Mouse (Mus musculus) limb, embryonic 14.5 days (tissue): ENCODE measurements around the gene Rab3d. TPM values are rescaled to one million over a fixed set of nuclear protein-coding genes. Genes with fewer than 3 reads are reported as not detected.

Experiments used
- ATAC-seq: fragments of 200-750 bp; cut with Nextera tagmentation; 2 replicates; pipeline ENCODE4 v1.8.0; 2017; ENCODE audit warnings: low read depth, moderate number of reproducible peaks, moderate TSS enrichment; ENCODE audit not compliant: low FRiP score
- DNase-seq: peaks from one replicate; pipeline ENCODE4 v3.0.0-alpha.2; 2015; ENCODE audit warnings: low spot score
- H3K27ac ChIP-seq: fragments of 300-500 bp; sonication (generic); replicated peaks from 2 replicates; pipeline ENCODE4 v1.5.1; 2014; ENCODE audit warnings: low read depth, mild to moderate bottlenecking, low read length, moderate library complexity, mixed read lengths
- H3K27me3 ChIP-seq: fragments of 300-500 bp; sonication (generic); 2 replicates; pipeline ENCODE4 v1.6.1; 2014; ENCODE audit warnings: low read length, mixed read lengths; ENCODE audit not compliant: control insufficient read depth, insufficient read depth
- H3K36me3 ChIP-seq: fragments of 300-500 bp; sonication (generic); 2 replicates; pipeline ENCODE4 v1.6.1; 2014; ENCODE audit warnings: mild to moderate bottlenecking, low read length, moderate library complexity, mixed read lengths; ENCODE audit not compliant: control insufficient read depth, insufficient read depth
- H3K4me1 ChIP-seq: fragments of 300-500 bp; sonication (generic); 2 replicates; pipeline ENCODE4 v1.6.1; 2014; ENCODE audit warnings: antibody characterized with exemption, low read length, mixed read lengths; ENCODE audit not compliant: control insufficient read depth, insufficient read depth
- H3K4me2 ChIP-seq: fragments of 300-500 bp; sonication (generic); replicated peaks from 2 replicates; pipeline ENCODE4 v1.6.1; 2014; ENCODE audit warnings: low read depth, mild to moderate bottlenecking, low read length, moderate library complexity; ENCODE audit not compliant: severe bottlenecking
- H3K4me3 ChIP-seq: fragments of 300-500 bp; sonication (generic); replicated peaks from 2 replicates; pipeline ENCODE4 v1.5.1; 2014; ENCODE audit warnings: low read length
- H3K9ac ChIP-seq: fragments of 300-500 bp; sonication (generic); 2 replicates; pipeline ENCODE4 v1.6.1; 2014; ENCODE audit warnings: mild to moderate bottlenecking, low read depth, low read length, moderate library complexity; ENCODE audit not compliant: severe bottlenecking
- H3K9me3 ChIP-seq: fragments of 300-500 bp; sonication (generic); 2 replicates; pipeline ENCODE4 v1.6.1; 2016; ENCODE audit warnings: low read length; ENCODE audit not compliant: control insufficient read depth
- POLR2A ChIP-seq: fragments of 200-500 bp; IDR thresholded peaks from 2 replicates; pipeline ENCODE4 v1.8.0; 2012; ENCODE audit warnings: inconsistent platforms, mild to moderate bottlenecking, moderate library complexity, borderline replicate concordance; ENCODE audit not compliant: insufficient read depth, insufficient read length; ENCODE audit errors: extremely low read depth
- WGBS: fragments of 180-500 bp; shearing (Covaris S2); extraction: QIAGEN DNeasy Blood & Tissue Kit; methylation state at CpG from one replicate; pipeline ENCODE4 v1.1.7; 2014; 5-methylcytosine and 5-hydroxymethylcytosine counted together
- polyA plus RNA-seq, 2 experiments: library from polyadenylated mRNA; depleted of rRNA in 1 of 2; stranded (reverse) in 1 of 2; unstranded in 1 of 2; fragments of >200 nt; fragmentation: Nextera tagmentation in 1 of 2; extraction: Ambion mirVana in 1 of 2; gene quantifications; 2 replicates each; pipeline versions ENCODE4 v1.2.1 to v1.2.3; 2012 to 2014

The Rab3d gene
- polyA plus RNA-seq, 2 experiments = 30.7 to 36.3 TPM

- Histone ChIP-seq H3K4me1 (peaks cover 11% of the 10 kb centered on the region), H3K27me3 (peaks cover 46% of the 10 kb centered on the region), H3K27ac (no peak overlapping the region), H3K9ac (no peak overlapping the region), H3K4me3 (no peak overlapping the region), H3K9me3 (no peaks in the 10 kb centered on the region), H3K4me2 (no peak overlapping the region), H3K36me3 (0 out of 2 replicates have a peak, but pooled peaks cover 5% of the 10 kb centered on the region)
- no peak for DNase-seq
- no peak for ATAC-seq
- TF ChIP-seq POLR2A = no peak
- 11% methylated on average over 26 of the region's 26 CpGs for WGBS
Measured at GRCm38 (mm10) chr9:21960558-21961208, 42.7 kb upstream of the Rab3d start.

DNA sequence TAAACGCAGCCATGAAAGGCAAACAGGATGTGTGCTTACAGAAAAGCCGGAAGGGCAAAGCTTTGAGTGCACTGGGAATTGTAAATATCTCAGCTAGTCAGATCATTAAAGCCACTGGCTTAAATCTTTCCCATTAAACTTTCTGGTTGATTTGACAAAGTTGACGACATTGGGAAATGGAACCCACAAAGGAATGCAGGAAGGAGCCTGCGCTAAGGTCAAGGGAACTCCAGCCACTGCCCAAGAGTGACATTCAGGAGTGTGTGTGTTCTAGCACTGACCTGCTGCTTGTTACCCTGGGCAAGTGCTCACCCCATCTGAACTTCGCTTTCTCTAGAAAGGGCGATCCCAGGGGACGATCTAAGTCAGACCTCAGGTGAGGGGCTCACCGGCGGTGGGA, 42.1 kb upstream of the Rab3d start:
- Histone ChIP-seq H3K36me3 (0 out of 2 replicates have a peak, but pooled peaks cover 5% of the 10 kb centered on the region), H3K27ac (no peak overlapping the region), H3K4me1 (peaks cover 11% of the 10 kb centered on the region), H3K4me2 (no peak overlapping the region), H3K9ac (no peak overlapping the region), H3K9me3 (no peaks in the 10 kb centered on the region), H3K4me3 (no peak overlapping the region), H3K27me3 (peaks cover 46% of the 10 kb centered on the region)
- no peak for ATAC-seq
- WGBS = 47% methylated on average over 9 of the region's 9 CpGs
- no peak for DNase-seq
- TF ChIP-seq POLR2A = no peak

DNA sequence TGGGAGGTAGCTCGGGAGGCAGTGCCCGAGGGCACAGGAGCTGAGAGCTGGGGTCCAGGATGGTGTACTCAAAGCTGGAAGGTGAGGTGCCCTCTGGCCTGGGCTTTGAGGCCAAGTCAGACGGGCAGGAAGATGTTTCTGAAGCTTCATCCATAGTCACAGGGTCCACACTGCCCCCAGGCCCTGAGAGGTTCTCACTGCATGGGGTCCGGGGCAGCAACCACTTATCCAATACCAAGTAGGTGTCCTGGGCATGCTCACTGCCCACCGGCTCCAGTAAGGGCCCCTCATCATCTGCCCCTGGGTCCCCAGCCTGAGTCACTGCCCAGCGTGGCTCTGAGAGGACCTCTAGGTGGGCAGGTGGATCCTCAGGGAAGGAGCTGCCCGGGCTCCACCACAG, 41.3 kb upstream of the Rab3d start:
- TF ChIP-seq POLR2A = no peak
- Histone ChIP-seq H3K36me3 (0 out of 2 replicates have a peak, but pooled peaks cover 5% of the 10 kb centered on the region), H3K27ac (no peak overlapping the region), H3K9me3 (no peaks in the 10 kb centered on the region), H3K4me1 (peaks cover 11% of the 10 kb centered on the region), H3K4me2 (no peak overlapping the region), H3K27me3 (peaks cover 46% of the 10 kb centered on the region), H3K4me3 (no peak overlapping the region), H3K9ac (no peak overlapping the region)
- 94% methylated on average over 7 of the region's 7 CpGs for WGBS
- ATAC-seq (no peak), DNase-seq (no peak)

GRCm38 (mm10) chr9:21958372-21958771, 40.4 kb upstream of the Rab3d start:
- Histone ChIP-seq H3K4me1 (peaks cover 11% of the 10 kb centered on the region), H3K36me3 (0 out of 2 replicates have a peak, but pooled peaks cover 5% of the 10 kb centered on the region), H3K9ac (no peak overlapping the region), H3K4me2 (no peak overlapping the region), H3K27ac (no peak overlapping the region), H3K9me3 (no peaks in the 10 kb centered on the region), H3K4me3 (no peak overlapping the region), H3K27me3 (peaks cover 41% of the 10 kb centered on the region)
- TF ChIP-seq POLR2A = no peak
- DNase-seq (no peak), ATAC-seq (no peak)
- WGBS = 77% methylated on average over 5 of the region's 5 CpGs

GRCm38 (mm10) chr9:21955570-21956281, 37.7 kb upstream of the Rab3d start, which contains the start of gene Swsap1:
Gene Swsap1 (plus strand): TSS chr9:21955755.
- H3K9me3 ChIP-seq = no peaks in the 10 kb centered on the region
- ATAC-seq = peak; percentile 98
- under 1% methylated on average over 54 of the region's 54 CpGs for WGBS

More at GRCm38 (mm10) chr9:21955570-21956281, 37.7 kb upstream of the Rab3d start, which contains the start of gene Swsap1:
- H3K4me1 ChIP-seq = peaks cover 6% of the 10 kb centered on the region; the same call in 1 of the 2 replicates
- H3K4me3 ChIP-seq = peak within 1 kb of the TSS; percentile 70
- peak; percentile 97 for DNase-seq
- H3K27me3 ChIP-seq = peaks cover 15% of the 10 kb centered on the region
- 0 out of 2 replicates have a peak, but pooled peaks cover 5% of the 10 kb centered on the region for H3K36me3 ChIP-seq
- peak within 1 kb of the TSS; percentile 77 for H3K27ac ChIP-seq
- H3K9ac ChIP-seq = peak within 1 kb of the TSS; percentile 76
- TF ChIP-seq POLR2A = 0 out of 2 replicates have a peak, but pooled peaks have one; percentile 30
- peak within 1 kb of the TSS; percentile 61 for H3K4me2 ChIP-seq
